Mouse (Mus musculus) liver, embryonic 14.5 days (tissue): Measurements from ENCODE around the gene Pde4d.

Source experiments
- CTCF ChIP-seq: IDR thresholded peaks from 2 replicates; pipeline ENCODE4 v1.5.1; 2016; ENCODE audit warnings: antibody characterized with exemption, low read depth, control low read depth
- EP300 ChIP-seq: IDR thresholded peaks from 2 replicates; pipeline ENCODE4 v1.6.1; 2016; ENCODE audit warnings: antibody characterized with exemption, low read depth

DNA sequence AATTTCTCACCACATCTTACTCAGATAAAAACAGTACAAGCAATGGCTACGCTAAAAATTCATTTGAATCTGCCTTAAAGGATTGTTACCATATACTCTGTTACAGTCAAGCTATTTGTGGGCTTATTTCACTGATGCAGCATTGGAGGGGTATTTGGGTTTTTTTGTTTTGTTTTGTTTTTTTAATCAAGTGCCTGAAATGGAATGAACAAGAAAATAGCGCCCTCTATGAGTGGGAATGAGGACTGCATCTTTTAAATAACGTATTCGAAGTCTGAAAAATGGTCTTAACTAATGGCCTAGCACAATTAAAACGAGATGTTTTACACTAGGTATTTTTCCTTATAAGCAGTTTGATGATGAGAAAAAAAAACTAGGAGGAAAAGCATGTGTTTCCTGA, 1098.5 kb downstream of the Pde4d start:
- TF ChIP-seq CTCF, result peak; percentile 36; the same call in 1 of the 2 replicates
- no peak for TF ChIP-seq EP300
